28 mouse cellular contexts compared by ENCODE assay signal in genomic region chr11:70511242-70511641, GRCm38 (mm10). TPM values are rescaled to one million over a fixed set of nuclear protein-coding genes. Genes with fewer than 3 reads are reported as not detected.
"Had no signal": no experiment of that assay in that cellular context is flagged by ENCODE, and none has a peak within 500 bp of the region (broad histone marks: within the 10 kb centered on the region; RNA-seq: fewer than 3 reads in every experiment).

No protein-coding gene starts in this region.

- H3K27me3 ChIP-seq: midbrain, embryonic 13.5 days; midbrain, embryonic 15.5 days; neural tube, embryonic 15.5 days had no signal

- H3K9ac ChIP-seq: liver, postnatal 0 days; lung, embryonic 15.5 days; midbrain, embryonic 13.5 days; midbrain, embryonic 15.5 days; neural tube, embryonic 13.5 days; neural tube, embryonic 15.5 days had no signal

- H3K4me3 ChIP-seq: lung, embryonic 15.5 days; megakaryocyte, embryonic 14.5 days; midbrain, embryonic 13.5 days; midbrain, embryonic 15.5 days; myocyte; neural tube, embryonic 13.5 days; neural tube, embryonic 15.5 days had no signal

- H3K4me2 ChIP-seq: lung, embryonic 15.5 days; midbrain, embryonic 11.5 days; midbrain, embryonic 13.5 days; midbrain, embryonic 15.5 days; neural tube, embryonic 13.5 days; neural tube, embryonic 15.5 days had no signal

- H3K27ac ChIP-seq: lung, embryonic 15.5 days; macrophage; midbrain, embryonic 13.5 days; midbrain, embryonic 15.5 days; neural tube, embryonic 13.5 days; neural tube, embryonic 15.5 days had no signal

- H3K9me3 ChIP-seq: lung, embryonic 15.5 days; megakaryocyte, embryonic 14.5 days; midbrain, embryonic 13.5 days; midbrain, embryonic 15.5 days; neural tube, embryonic 13.5 days; neural tube, embryonic 15.5 days had no signal

- DNase-seq: liver, postnatal 0 days; lung, adult 2 months; lung, postnatal 14 days; lung, postnatal 36 days; retina, postnatal 1 day; right cerebral cortex, adult 18-20 months; right cerebral cortex, postnatal 25 days; right cerebral cortex, postnatal 4 days; spleen, adult 18-20 months; thymus, adult 18-20 months; thymus, postnatal 14 days; thymus, postnatal 36 days had no signal

- ATAC-seq: liver, postnatal 0 days; lung, postnatal 0 days; midbrain, embryonic 13.5 days; midbrain, embryonic 15.5 days had no signal

- H3K36me3 ChIP-seq: lung, embryonic 15.5 days; midbrain, embryonic 13.5 days; midbrain, embryonic 15.5 days; neural tube, embryonic 13.5 days; neural tube, embryonic 15.5 days had no signal

RNA-seq across cellular contexts. Expression of gene Vmo1, which starts 3.2 kb away (rescaled TPM):
- total RNA-seq: megakaryocyte progenitor cell, adult 5-6 weeks had no signal
- polyA plus RNA-seq: macrophage; midbrain, embryonic 13.5 days; midbrain, embryonic 15.5 days; myocyte; neural tube, embryonic 11.5 days; small intestine, adult 2 months had no signal

RNA-seq across cellular contexts. Expression of gene Tm4sf5, which starts 6.2 kb away (rescaled TPM):
- total RNA-seq: megakaryocyte progenitor cell, adult 5-6 weeks had no signal
- polyA plus RNA-seq: midbrain, embryonic 11.5 days; myocyte; neural tube, embryonic 11.5 days had no signal

RNA-seq across cellular contexts. Expression of gene Gltpd2, which starts 7.8 kb away (rescaled TPM):
- total RNA-seq: megakaryocyte progenitor cell, adult 5-6 weeks had no signal
- polyA plus RNA-seq: macrophage; myocyte; neural tube, embryonic 11.5 days; thymus, postnatal 0 days had no signal

RNA-seq across cellular contexts. Expression of gene Gm40193, which starts 21.5 kb away (rescaled TPM):
- total RNA-seq: megakaryocyte progenitor cell, adult 5-6 weeks had no signal
- polyA plus RNA-seq: liver, postnatal 0 days; lung, adult 2 months; lung, embryonic 15.5 days; lung, postnatal 0 days; macrophage; midbrain, embryonic 11.5 days; midbrain, embryonic 13.5 days; midbrain, embryonic 15.5 days; myocyte; neural tube, embryonic 11.5 days; neural tube, embryonic 13.5 days; neural tube, embryonic 15.5 days; small intestine, adult 2 months; stomach, embryonic 14.5 days; stomach, embryonic 16.5 days; thymus, postnatal 0 days had no signal
